Mouse (Mus musculus) ovary, postnatal 10 days (tissue): ENCODE data around the gene B4galnt4.

Experiments
- DNase-seq: peaks from one replicate; pipeline ENCODE4 v3.0.0; 2022; ENCODE audit warnings: low spot score

Gene B4galnt4

DNA sequence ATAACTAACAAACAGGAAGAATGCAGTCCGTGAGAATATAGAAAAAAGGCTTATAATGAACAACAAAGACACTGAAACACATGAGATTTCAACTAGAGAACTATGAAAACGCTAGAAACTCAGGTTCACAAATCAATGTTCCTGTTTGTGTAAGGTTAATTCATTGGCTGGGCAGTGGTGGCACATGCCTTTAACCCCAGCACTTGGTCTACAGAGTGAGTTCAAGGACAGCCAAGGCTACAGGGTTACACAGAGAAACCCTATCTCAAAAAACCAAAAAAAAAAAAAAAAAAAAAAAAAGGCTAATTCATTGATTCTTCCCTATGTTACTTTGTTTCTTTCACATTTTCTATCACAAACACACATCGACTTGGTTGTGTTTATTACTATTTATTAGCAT lies 59.7 kb downstream of the B4galnt4 start:
- no peak for DNase-seq

DNA sequence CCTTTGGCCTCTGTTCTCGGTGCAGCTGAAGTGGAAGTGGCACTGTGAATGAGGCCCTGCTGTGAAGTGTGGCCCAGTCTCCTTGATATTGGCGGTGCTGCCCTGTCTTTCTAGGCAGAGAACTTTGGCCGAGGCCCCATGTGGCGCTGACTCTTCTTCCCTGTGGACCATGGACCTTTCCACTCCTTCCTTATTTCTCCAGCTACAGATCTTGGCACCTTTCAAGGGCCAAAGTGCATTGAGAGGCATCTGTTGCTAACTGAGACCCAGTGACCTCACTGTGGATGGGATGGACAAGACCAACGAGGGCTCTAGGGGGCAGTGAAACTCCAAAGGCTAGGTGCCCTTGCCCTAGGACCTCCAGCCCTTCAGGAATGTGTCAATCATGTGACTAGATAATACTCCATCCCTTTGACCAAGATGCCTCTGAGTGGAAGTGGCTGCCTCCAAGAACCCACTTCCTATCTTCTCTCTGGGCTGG lies 60.2 kb downstream of the B4galnt4 start:
- DNase-seq, result no peak
